Mouse (Mus musculus) midbrain, embryonic 13.5 days (tissue): ENCODE measurements around the gene Cyp26a1. TPM values are rescaled to one million over a fixed set of nuclear protein-coding genes. Genes with fewer than 3 reads are reported as not detected.

Source experiments
- ATAC-seq: fragments of 200-750 bp; cut with Nextera tagmentation; 2 replicates; pipeline ENCODE4 v1.8.0; 2017; ENCODE audit warnings: mild to moderate bottlenecking, moderate TSS enrichment, moderate library complexity
- H3K27ac ChIP-seq: fragments of 300-500 bp; sonication (generic); 2 replicates; pipeline ENCODE4 v1.5.1; 2015; ENCODE audit warnings: inconsistent platforms, mild to moderate bottlenecking, moderate library complexity
- H3K27me3 ChIP-seq: fragments of 300-500 bp; sonication (generic); 2 replicates; pipeline ENCODE4 v1.6.1; 2015; ENCODE audit warnings: mild to moderate bottlenecking, inconsistent platforms
- H3K36me3 ChIP-seq: fragments of 300-500 bp; sonication (generic); 2 replicates; pipeline ENCODE4 v1.6.1; 2015; ENCODE audit warnings: mild to moderate bottlenecking, inconsistent platforms
- H3K4me1 ChIP-seq: fragments of 300-500 bp; sonication (generic); replicated peaks from 2 replicates; pipeline ENCODE4 v1.6.1; 2015; ENCODE audit warnings: inconsistent platforms
- H3K4me2 ChIP-seq: fragments of 300-500 bp; sonication (generic); replicated peaks from 2 replicates; pipeline ENCODE4 v1.6.1; 2015; ENCODE audit warnings: moderate library complexity, mild to moderate bottlenecking, inconsistent platforms
- H3K4me3 ChIP-seq: fragments of 300-500 bp; sonication (generic); replicated peaks from 2 replicates; pipeline ENCODE4 v1.5.1; 2015; ENCODE audit warnings: mild to moderate bottlenecking, inconsistent platforms
- H3K9ac ChIP-seq: fragments of 300-500 bp; sonication (generic); replicated peaks from 2 replicates; pipeline ENCODE4 v1.6.1; 2015; ENCODE audit warnings: mild to moderate bottlenecking, inconsistent platforms
- H3K9me3 ChIP-seq: fragments of 300-500 bp; sonication (generic); 2 replicates; pipeline ENCODE4 v1.6.1; 2016; ENCODE audit warnings: mild to moderate bottlenecking, inconsistent platforms
- WGBS: fragments of 180-500 bp; shearing (Covaris S2); methylation state at CpG from one replicate; pipeline ENCODE4 v1.1.7; 2015; 5-methylcytosine and 5-hydroxymethylcytosine counted together
- polyA plus RNA-seq: library from polyadenylated mRNA; unstranded; fragments of >200 nt; fragmentation: Nextera tagmentation; extraction: Ambion mirVana; gene quantifications from 2 replicates; pipeline ENCODE4 v1.2.1, GENCODE M21; 2015

Cyp26a1 gene
- polyA plus RNA-seq = not detected in 2 replicates

DNA sequence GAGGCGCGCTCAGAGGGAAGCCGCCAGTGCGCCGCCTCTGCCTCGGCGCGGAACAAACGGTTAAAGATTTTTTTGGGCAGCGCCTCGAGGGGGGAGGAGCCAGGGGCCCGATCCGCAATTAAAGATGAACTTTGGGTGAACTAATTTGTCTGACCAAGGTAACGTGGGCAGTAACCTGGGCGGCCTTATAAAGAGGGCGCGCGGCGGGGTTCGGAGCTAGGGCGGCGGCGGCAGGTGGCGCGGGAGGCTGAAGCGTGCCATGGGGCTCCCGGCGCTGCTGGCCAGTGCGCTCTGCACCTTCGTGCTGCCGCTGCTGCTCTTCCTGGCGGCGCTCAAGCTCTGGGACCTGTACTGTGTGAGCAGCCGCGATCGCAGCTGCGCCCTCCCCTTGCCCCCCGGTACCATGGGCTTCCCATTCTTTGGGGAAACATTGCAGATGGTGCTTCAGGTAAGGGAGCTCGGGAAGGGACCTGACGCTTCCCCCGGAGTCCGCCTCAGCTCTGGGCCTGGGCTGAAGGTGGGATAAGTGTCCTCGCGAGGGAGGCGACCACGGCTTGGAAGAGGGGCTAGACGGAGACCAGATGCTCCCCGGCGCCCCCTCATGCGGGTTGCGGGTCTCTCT, at the start of gene Cyp26a1:
Cyp26a1 (plus strand) TSS at position 148 of the 622 bp plus-strand sequence.
- Histone ChIP-seq H3K4me1 (peaks cover 35% of the 10 kb centered on the region), H3K27ac (no peak within 1 kb of the TSS), H3K9ac (no peak within 1 kb of the TSS), H3K4me3 (peak within 1 kb of the TSS; percentile 30), H3K36me3 (no peaks in the 10 kb centered on the region), H3K9me3 (no peaks in the 10 kb centered on the region), H3K27me3 (peaks cover 99% of the 10 kb centered on the region), H3K4me2 (peak within 1 kb of the TSS; percentile 52)
- under 1% methylated on average over 46 of the region's 51 CpGs for WGBS
- peak; percentile 40; the same call in 1 of the 2 replicates for ATAC-seq

DNA sequence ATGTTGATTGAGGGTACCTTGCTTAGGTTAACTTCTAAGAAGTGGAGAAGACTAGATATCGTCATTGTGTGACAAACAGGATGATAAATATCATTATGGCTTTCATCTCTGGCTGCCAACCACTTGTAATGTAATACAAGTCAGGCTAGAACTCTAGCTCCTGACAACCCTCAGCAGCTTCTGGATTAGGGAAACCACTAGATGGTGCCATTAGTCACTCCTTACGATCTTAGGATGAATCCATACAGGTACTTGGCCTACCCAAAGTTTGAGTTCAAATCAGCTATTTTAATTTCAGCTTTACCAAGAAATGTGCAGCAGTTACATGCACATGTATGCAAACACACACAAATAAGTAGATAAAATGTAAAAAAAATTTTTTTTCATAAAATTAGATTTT, 49.6 kb upstream of the Cyp26a1 start:
- Histone ChIP-seq H3K27me3 (no peaks in the 10 kb centered on the region), H3K4me2 (no peak overlapping the region), H3K9me3 (no peaks in the 10 kb centered on the region), H3K4me1 (0 out of 2 replicates have a peak, but pooled peaks cover 2% of the 10 kb centered on the region), H3K36me3 (no peaks in the 10 kb centered on the region), H3K27ac (no peak overlapping the region), H3K9ac (no peak overlapping the region), H3K4me3 (no peak overlapping the region)
- 32% methylated on average over 2 of the region's 2 CpGs for WGBS
- ATAC-seq = no peak

DNA sequence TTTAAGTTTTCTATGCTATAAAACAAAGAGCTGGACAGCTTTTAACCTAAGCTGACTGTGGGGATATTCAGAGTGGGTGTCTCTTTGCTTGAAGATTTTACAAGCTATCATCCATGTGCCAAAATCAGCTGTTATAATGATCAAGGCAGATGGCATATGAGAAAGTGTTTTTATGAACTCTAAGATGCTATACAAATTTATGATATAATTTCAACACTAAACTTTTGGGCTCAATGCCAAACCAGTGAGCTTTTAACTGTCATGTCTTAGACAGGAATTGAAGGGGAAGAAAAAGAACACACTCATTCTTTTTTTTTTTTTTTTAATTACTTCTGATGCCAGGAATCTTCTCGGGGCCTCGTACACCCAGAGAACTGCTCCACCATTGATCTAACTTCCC, 47.1 kb upstream of the Cyp26a1 start:
- Histone ChIP-seq H3K4me2 (no peak overlapping the region), H3K4me1 (peaks cover 6% of the 10 kb centered on the region; the same call in 1 of the 2 replicates), H3K4me3 (no peak overlapping the region), H3K9ac (no peak overlapping the region), H3K27me3 (peaks cover 12% of the 10 kb centered on the region), H3K36me3 (no peaks in the 10 kb centered on the region), H3K27ac (no peak overlapping the region), H3K9me3 (no peaks in the 10 kb centered on the region)
- 86% methylated on average over 2 of the region's 2 CpGs for WGBS
- ATAC-seq = no peak

DNA sequence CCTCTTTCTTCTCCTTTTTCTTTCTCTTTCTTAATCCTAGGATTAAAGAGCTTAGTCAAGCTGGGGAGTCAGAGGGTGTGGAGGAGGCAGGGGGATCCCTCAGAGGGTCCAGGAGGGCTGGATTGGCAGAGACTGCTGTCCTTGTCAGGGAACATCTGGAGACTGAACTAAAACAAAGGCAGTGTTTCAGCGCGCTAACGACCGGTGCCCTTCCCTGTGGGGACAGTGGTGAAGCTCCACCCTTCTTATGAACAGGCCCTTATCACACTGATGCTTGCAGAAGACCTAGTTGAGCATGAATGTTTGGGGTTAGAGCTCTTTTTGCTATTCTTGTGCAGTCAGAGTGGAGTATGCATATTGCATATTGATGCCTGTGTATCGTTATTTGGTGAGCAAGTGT, 43.6 kb upstream of the Cyp26a1 start:
- Histone ChIP-seq H3K4me3 (no peak overlapping the region), H3K9ac (no peak overlapping the region), H3K4me2 (no peak overlapping the region), H3K27ac (no peak overlapping the region), H3K4me1 (peaks cover 17% of the 10 kb centered on the region), H3K9me3 (no peaks in the 10 kb centered on the region), H3K36me3 (no peaks in the 10 kb centered on the region), H3K27me3 (peaks cover 24% of the 10 kb centered on the region)
- 11% methylated on average over 5 of the region's 5 CpGs for WGBS
- no peak for ATAC-seq

DNA sequence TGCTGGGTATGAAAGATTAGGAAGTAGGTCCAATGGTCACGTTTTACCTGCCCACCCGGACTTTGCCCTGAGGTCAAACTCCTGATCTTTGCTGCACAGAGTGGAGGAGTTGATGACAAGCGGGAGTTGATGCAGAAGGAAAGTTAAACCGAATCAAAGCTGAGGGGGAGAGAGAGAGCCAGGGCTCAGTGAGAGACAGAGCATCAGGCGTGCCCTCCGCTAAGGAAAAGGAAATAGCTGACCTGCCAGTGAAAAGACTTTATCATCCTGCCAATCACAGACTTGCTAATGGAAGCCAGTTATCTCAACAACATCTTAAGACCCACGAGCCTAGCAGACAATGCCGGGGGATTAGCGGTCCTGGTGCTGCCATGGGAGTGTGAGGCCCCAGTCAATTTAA, 41.2 kb upstream of the Cyp26a1 start:
- peak; percentile 43; the same call in 1 of the 2 replicates for ATAC-seq
- peaks cover 17% of the 10 kb centered on the region for H3K4me1 ChIP-seq
- 2% methylated on average over 9 of the region's 9 CpGs for WGBS

DNA sequence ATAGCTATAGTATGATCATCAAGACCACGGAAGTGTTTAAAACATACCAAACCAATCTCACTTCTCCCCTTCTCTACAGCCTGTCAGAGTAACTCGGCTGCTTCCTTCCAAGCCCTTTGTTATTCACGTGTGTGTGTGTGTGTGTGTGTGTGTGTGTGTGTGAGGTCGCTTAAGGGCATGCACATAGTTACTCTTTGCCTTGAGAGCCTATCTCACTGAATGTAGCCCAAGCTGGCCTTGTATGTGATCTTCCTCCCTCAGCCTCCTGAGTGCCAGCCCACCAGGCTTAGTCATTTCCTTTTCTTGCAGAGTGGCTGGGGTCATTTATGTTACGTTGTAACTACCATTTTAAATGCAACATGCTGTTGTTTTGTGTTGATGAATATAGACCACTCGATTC, 32.3 kb upstream of the Cyp26a1 start:
- Histone ChIP-seq H3K4me1 (no peaks in the 10 kb centered on the region), H3K9ac (no peak overlapping the region), H3K9me3 (no peaks in the 10 kb centered on the region), H3K27ac (no peak overlapping the region), H3K4me3 (no peak overlapping the region), H3K4me2 (no peak overlapping the region), H3K36me3 (no peaks in the 10 kb centered on the region), H3K27me3 (no peaks in the 10 kb centered on the region)
- 63% methylated on average over 6 of the region's 6 CpGs for WGBS
- ATAC-seq = no peak

More for the DNA sequence above, 41.2 kb upstream of the Cyp26a1 start:
- Histone ChIP-seq H3K4me3 (no peak overlapping the region), H3K27me3 (peaks cover 24% of the 10 kb centered on the region), H3K9me3 (no peaks in the 10 kb centered on the region), H3K4me2 (0 out of 2 replicates have a peak overlapping the region, but pooled peaks have one; percentile 13), H3K36me3 (no peaks in the 10 kb centered on the region), H3K9ac (no peak overlapping the region), H3K27ac (no peak overlapping the region)

DNA sequence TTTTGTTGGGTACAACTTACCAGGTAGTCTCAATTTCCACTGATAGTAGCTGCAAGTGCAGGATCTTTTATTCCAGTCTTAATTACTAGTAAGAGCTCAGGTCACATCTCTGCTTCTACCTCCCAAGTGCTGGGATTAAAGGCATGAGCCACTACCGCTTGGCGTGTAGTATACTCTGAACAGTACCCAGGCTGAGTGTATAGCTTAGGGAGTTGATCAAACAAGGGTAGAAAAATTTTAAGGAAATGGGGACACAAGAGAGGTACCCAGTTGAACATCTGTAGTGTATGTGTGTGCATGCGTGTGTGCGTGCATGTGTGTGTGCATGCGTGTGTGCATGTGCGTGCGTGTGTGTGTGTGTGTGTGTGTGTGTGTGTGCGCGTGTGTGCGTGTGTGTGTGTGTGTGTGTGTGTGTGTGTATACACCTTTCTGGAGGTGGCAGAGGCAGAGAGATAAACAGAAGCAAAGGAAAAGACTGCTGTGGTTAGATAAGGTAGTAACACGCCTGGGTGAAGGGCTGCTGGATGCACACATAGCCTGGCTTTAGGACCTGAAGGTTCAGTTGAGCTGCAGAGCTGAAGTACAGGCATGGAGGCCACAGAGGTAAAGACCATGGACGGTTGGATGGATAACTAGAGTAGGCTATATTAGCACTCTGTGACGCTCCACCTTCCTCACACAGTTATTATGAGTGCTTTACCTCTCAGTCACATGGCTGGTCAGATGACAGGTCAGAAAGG, 29.6 kb upstream of the Cyp26a1 start:
- WGBS = 78% methylated on average over 13 of the region's 13 CpGs
- Histone ChIP-seq H3K4me1 (no peaks in the 10 kb centered on the region), H3K4me3 (no peak overlapping the region), H3K4me2 (no peak overlapping the region), H3K9me3 (no peaks in the 10 kb centered on the region), H3K27me3 (no peaks in the 10 kb centered on the region), H3K27ac (no peak overlapping the region), H3K36me3 (no peaks in the 10 kb centered on the region), H3K9ac (no peak overlapping the region)
- no peak for ATAC-seq

DNA sequence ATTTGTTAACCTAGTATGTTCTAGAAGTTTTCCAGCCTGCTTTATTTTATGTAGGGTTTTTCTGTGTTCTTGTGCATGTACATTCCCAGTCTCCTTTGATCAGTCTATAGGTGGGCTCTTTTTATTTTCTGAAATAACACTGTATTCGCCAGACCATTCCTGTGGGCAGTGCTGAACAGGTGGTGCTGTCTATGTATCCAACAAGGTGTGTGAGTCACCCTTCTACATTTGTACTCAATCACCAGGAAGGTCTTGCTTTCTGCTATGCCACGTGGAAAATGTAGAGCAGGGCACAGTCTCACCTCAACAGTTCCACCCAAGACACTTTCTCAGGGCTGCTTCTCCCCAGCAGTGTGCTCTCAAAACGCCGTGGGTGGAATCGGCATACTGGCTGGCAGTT, 28.9 kb upstream of the Cyp26a1 start:
- Histone ChIP-seq H3K27me3 (no peaks in the 10 kb centered on the region), H3K9ac (no peak overlapping the region), H3K4me1 (no peaks in the 10 kb centered on the region), H3K4me2 (no peak overlapping the region), H3K9me3 (no peaks in the 10 kb centered on the region), H3K27ac (no peak overlapping the region), H3K36me3 (no peaks in the 10 kb centered on the region), H3K4me3 (no peak overlapping the region)
- WGBS = 91% methylated on average over 5 of the region's 5 CpGs
- ATAC-seq = no peak

DNA sequence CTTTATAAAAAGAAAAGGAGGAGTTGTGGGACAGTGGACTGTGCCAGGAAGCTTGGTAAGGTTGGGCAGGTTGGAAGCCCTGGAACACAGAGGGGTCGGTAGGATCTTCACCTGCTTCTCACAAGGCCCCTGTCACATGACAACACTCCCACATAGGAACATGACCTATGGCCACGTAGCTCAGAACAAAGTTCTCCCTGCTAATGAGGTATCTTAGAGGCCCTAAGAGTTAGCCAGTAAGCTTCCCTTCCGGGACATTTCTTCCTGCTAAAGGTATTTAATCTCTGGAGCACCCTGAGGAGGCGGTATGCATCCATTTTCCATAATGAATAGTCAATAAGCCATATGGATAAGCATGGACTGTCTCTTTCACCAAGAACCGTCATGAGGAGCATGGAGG, 28.1 kb upstream of the Cyp26a1 start:
- no peaks in the 10 kb centered on the region for H3K9me3 ChIP-seq
- 74% methylated on average over 5 of the region's 5 CpGs for WGBS
- H3K36me3 ChIP-seq = no peaks in the 10 kb centered on the region
- H3K4me3 ChIP-seq = no peak overlapping the region
- H3K27ac ChIP-seq = no peak overlapping the region
- no peak overlapping the region for H3K9ac ChIP-seq
- H3K4me1 ChIP-seq = no peaks in the 10 kb centered on the region
- no peak for ATAC-seq
- H3K4me2 ChIP-seq = no peak overlapping the region
- H3K27me3 ChIP-seq = no peaks in the 10 kb centered on the region

DNA sequence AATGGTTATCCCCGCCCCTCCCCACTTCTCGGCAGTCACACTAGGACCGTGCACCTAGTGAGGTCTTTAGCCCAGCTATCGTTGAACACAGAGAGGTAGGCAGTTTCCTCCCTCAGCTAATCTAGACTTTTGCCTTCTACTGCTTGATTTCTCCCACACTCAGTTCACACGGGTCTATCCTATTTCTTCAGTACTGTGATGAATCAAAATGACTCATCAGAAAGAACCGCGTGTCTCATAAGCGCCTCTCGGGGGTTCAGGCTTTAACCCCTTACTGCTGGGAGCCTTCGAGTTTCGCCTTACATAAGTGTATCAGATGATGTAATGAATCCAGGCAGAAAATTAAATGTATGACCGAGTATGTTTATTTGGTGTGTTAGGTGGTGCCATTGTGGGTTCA, 24.2 kb upstream of the Cyp26a1 start:
- Histone ChIP-seq H3K27me3 (peaks cover 13% of the 10 kb centered on the region; the same call in 1 of the 2 replicates), H3K36me3 (no peaks in the 10 kb centered on the region), H3K9me3 (no peaks in the 10 kb centered on the region), H3K4me2 (no peak overlapping the region), H3K4me3 (no peak overlapping the region), H3K27ac (no peak overlapping the region), H3K9ac (no peak overlapping the region), H3K4me1 (no peaks in the 10 kb centered on the region)
- WGBS = 55% methylated on average over 12 of the region's 12 CpGs
- ATAC-seq = no peak

DNA sequence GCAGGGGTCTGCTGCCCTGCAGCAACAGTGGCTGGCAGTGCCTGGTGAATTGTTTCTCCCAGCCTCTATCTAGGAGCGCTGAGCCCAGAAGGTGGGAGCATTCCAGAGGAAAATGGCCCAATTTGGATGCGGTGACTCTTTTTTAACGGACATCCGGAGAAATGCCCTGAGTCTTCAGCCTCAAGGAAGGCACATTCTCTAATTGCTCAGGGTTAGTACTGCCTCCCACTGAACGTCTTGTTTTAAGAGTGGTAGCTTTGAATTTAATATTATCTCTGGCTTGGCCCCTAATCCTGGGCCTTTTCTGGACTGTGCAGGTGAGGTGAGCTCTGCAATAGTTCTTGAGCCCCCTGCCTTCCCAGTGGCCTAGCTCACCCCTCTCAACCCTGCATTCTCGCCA, 12.3 kb upstream of the Cyp26a1 start, which contains the start of gene Cyp26c1:
Cyp26c1 (plus strand) TSS at position 301 of the 400 bp plus-strand sequence.
- Histone ChIP-seq H3K4me3 (no peak within 1 kb of the TSS), H3K4me1 (peaks cover 4% of the 10 kb centered on the region; the same call in 1 of the 2 replicates), H3K27ac (no peak within 1 kb of the TSS), H3K4me2 (no peak within 1 kb of the TSS), H3K27me3 (peaks cover 89% of the 10 kb centered on the region), H3K9ac (no peak within 1 kb of the TSS), H3K36me3 (no peaks in the 10 kb centered on the region), H3K9me3 (no peaks in the 10 kb centered on the region)
- WGBS = 6% methylated on average over 6 of the region's 6 CpGs
- ATAC-seq = no peak

DNA sequence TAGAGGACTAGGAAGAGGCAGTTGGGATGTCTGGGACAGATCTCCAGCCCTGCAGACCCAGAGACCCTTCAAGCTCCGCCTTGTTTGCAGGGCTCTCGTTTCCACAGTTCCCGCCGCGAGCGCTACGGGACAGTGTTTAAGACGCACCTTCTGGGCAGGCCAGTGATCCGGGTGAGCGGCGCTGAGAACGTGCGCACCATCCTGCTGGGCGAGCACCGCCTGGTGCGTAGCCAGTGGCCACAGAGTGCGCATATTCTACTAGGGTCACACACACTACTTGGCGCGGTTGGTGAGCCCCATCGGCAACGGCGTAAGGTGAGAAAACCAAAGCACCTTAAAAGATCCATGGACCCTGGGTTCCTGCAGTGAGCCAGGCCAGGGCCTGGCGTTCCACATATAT, 11.3 kb upstream of the Cyp26a1 start:
- peaks cover 10% of the 10 kb centered on the region for H3K4me1 ChIP-seq
- ATAC-seq = no peak
- H3K4me2 ChIP-seq = no peak overlapping the region
- no peak overlapping the region for H3K4me3 ChIP-seq
- H3K9me3 ChIP-seq = no peaks in the 10 kb centered on the region
- H3K9ac ChIP-seq = no peak overlapping the region
- H3K27me3 ChIP-seq = peaks cover 96% of the 10 kb centered on the region
- WGBS = 5% methylated on average over 23 of the region's 23 CpGs
- H3K27ac ChIP-seq = no peak overlapping the region
- no peaks in the 10 kb centered on the region for H3K36me3 ChIP-seq
